15 mouse cellular contexts compared by ENCODE assay signal in genomic region chr2:68932240-68932639, GRCm38 (mm10).
DNase-seq lines count a peak whose midpoint lies in the region; ATAC-seq and TF ChIP-seq lines count a peak whose summit lies in the region.
"Had no signal": no experiment of that assay in that cellular context is flagged by ENCODE, and none has a peak within 500 bp of the region (broad histone marks: within the 10 kb centered on the region; RNA-seq: fewer than 3 reads in every experiment).

No protein-coding gene starts in this region.

- H3K9ac ChIP-seq in stomach, embryonic 15.5 days = no peak overlapping the region
- H3K9ac ChIP-seq: embryonic facial prominence, embryonic 15.5 days had no signal

- no peak for TF ChIP-seq POLR2A in thymus, adult 2 months (IDR thresholded peaks at IDR 0.05; ENCODE audit: control insufficient read depth, extremely low read depth, insufficient read depth, low read length, poor library complexity)

- no peak overlapping the region for H3K4me2 ChIP-seq in stomach, embryonic 15.5 days
- H3K4me2 ChIP-seq: embryonic facial prominence, embryonic 15.5 days had no signal

- TF ChIP-seq CTCF in thymus, adult 2 months (IDR thresholded peaks at IDR 0.05; ENCODE audit: borderline replicate concordance, control insufficient read depth, extremely low read depth, insufficient read depth, low read length, poor library complexity) = no peak

- H3K36me3 ChIP-seq in thymus, adult 2 months (ENCODE audit: control insufficient read depth, insufficient read depth, low read length) = no peaks in the 10 kb centered on the region
- no peaks in the 10 kb centered on the region for H3K36me3 ChIP-seq in stomach, embryonic 15.5 days
- H3K36me3 ChIP-seq: embryonic facial prominence, embryonic 15.5 days had no signal

- H3K27me3 ChIP-seq in thymus, adult 2 months (ENCODE audit: control insufficient read depth, insufficient read depth, low read length) = no peaks in the 10 kb centered on the region
- H3K27me3 ChIP-seq in stomach, embryonic 15.5 days (replicated peaks) = no peaks in the 10 kb centered on the region
- H3K27me3 ChIP-seq: CH12.LX; embryonic facial prominence, embryonic 15.5 days had no signal

- DNase-seq in thymus, adult 2 months = peak; percentile 49
- DNase-seq in thymus, postnatal 25 days = no peak
- DNase-seq in Muller cell, postnatal 12 days (ENCODE audit: inconsistent ontology term) = no peak
- no peak for DNase-seq in left cerebral cortex, postnatal 4 days
- DNase-seq: adrenal gland, postnatal 36 days; cerebellum, adult 9-10 months; heart, adult 18-20 months; heart, postnatal 4 days had no signal

- 7% methylated on average over 4 of the region's 4 CpGs for WGBS in thymus, adult 2 months
- WGBS in stomach, embryonic 15.5 days = 37% methylated on average over 4 of the region's 4 CpGs

- H3K4me3 ChIP-seq in thymus, adult 2 months (ENCODE audit: control insufficient read depth, insufficient read depth, low read length) = no peak overlapping the region
- H3K4me3 ChIP-seq in stomach, embryonic 15.5 days (replicated peaks) = no peak overlapping the region
- H3K4me3 ChIP-seq: embryonic facial prominence, embryonic 15.5 days; forebrain, embryonic 10.5 days had no signal

- H3K9me3 ChIP-seq in stomach, embryonic 15.5 days = no peaks in the 10 kb centered on the region
- H3K9me3 ChIP-seq: embryonic facial prominence, embryonic 15.5 days had no signal

- peaks cover 47% of the 10 kb centered on the region for H3K4me1 ChIP-seq in thymus, adult 2 months (replicated peaks; ENCODE audit: control insufficient read depth, insufficient read depth, low read length)
- peaks cover 6% of the 10 kb centered on the region; the same call in 1 of the 2 replicates for H3K4me1 ChIP-seq in stomach, embryonic 15.5 days
- H3K4me1 ChIP-seq: embryonic facial prominence, embryonic 15.5 days; forebrain, embryonic 10.5 days had no signal

- intact Hi-C loops in left cerebral cortex, postnatal 4 days (cut with DNase I) = no loop called here

- ATAC-seq in inflammation-experienced regulatory T-cells, adult 6 months = peak; percentile 88
- ATAC-seq in stomach, embryonic 15.5 days (ENCODE audit: insufficient read depth, low FRiP score, low read depth) = no peak
- ATAC-seq in megakaryocyte-erythroid progenitor cell, adult 5-6 weeks (replicated peaks; ENCODE audit: low FRiP score, low TSS enrichment, poor library complexity, severe bottlenecking) = no peak
- ATAC-seq: lung, postnatal 0 days had no signal

- H3K27ac ChIP-seq in thymus, adult 2 months (ENCODE audit: control insufficient read depth, insufficient read depth, low read length) = peak overlapping the region; percentile 83; the same call in 1 of the 2 replicates
- peak overlapping the region; percentile 48; the same call in 1 of the 2 replicates for H3K27ac ChIP-seq in stomach, embryonic 15.5 days
- H3K27ac ChIP-seq: embryonic facial prominence, embryonic 15.5 days; forebrain, embryonic 10.5 days had no signal
